Mouse (Mus musculus): ENCODE measurements around the gene Zfp493.

GRCm38 (mm10) chr13:67754333-67755306, 24.9 kb upstream of the Zfp493 start, which contains the start of gene Zfp85:
- TF ChIP-seq CTCF (IDR thresholded peaks at IDR 0.05; ENCODE audit: control insufficient read depth, insufficient read depth, low read length) (no peak), POLR2A (IDR thresholded peaks at IDR 0.05; ENCODE audit: borderline replicate concordance, control insufficient read depth, low read depth, low read length) (no peak)

All from bone marrow, adult 2 months (tissue).